In genomic region chrX:12587192-12587957, GRCm38 (mm10) we compare ENCODE assay signal across 8 mouse cellular contexts. TPM values are rescaled to one million over a fixed set of nuclear protein-coding genes. Genes with fewer than 3 reads are reported as not detected.
DNase-seq lines count a peak whose midpoint lies in the region; ATAC-seq and TF ChIP-seq lines count a peak whose summit lies in the region.

Gene Atp6ap2, plus strand, starts transcription at chrX:12587801.

- H3K4me1 ChIP-seq in embryonic facial prominence, embryonic 13.5 days: no peaks in the 10 kb centered on the region
- H3K4me1 ChIP-seq in kidney, adult 2 months (ENCODE audit: control insufficient read depth, insufficient read depth, low read length): peaks cover 8% of the 10 kb centered on the region; the same call in 1 of the 2 replicates
- peaks cover 4% of the 10 kb centered on the region; the same call in 1 of the 2 replicates for H3K4me1 ChIP-seq in limb, embryonic 12.5 days (replicated peaks)
- peaks cover 26% of the 10 kb centered on the region for H3K4me1 ChIP-seq in midbrain, embryonic 15.5 days
- H3K4me1 ChIP-seq in spleen, adult 2 months (ENCODE audit: control insufficient read depth, insufficient read depth, insufficient read length): peaks cover 3% of the 10 kb centered on the region; the same call in 1 of the 2 replicates

- peak within 1 kb of the TSS; percentile 79 for H3K27ac ChIP-seq in embryonic facial prominence, embryonic 13.5 days
- peak within 1 kb of the TSS; percentile 66; the same call in 1 of the 2 replicates for H3K27ac ChIP-seq in kidney, adult 2 months (ENCODE audit: insufficient read depth, low read depth, low read length)
- H3K27ac ChIP-seq in limb, embryonic 12.5 days: peak within 1 kb of the TSS; percentile 73
- H3K27ac ChIP-seq in midbrain, embryonic 15.5 days: peak within 1 kb of the TSS; percentile 89
- H3K27ac ChIP-seq in spleen, adult 2 months (ENCODE audit: insufficient read depth, low read length): peak within 1 kb of the TSS; percentile 87

- no peaks in the 10 kb centered on the region for H3K36me3 ChIP-seq in embryonic facial prominence, embryonic 13.5 days
- no peaks in the 10 kb centered on the region for H3K36me3 ChIP-seq in kidney, adult 2 months (ENCODE audit: control insufficient read depth, insufficient read depth, low read length)
- no peaks in the 10 kb centered on the region for H3K36me3 ChIP-seq in limb, embryonic 12.5 days
- no peaks in the 10 kb centered on the region for H3K36me3 ChIP-seq in midbrain, embryonic 15.5 days (replicated peaks)
- H3K36me3 ChIP-seq in spleen, adult 2 months (ENCODE audit: control insufficient read depth, insufficient read depth, low read length): no peaks in the 10 kb centered on the region

- no peak for TF ChIP-seq POLR2A in kidney, adult 2 months (IDR thresholded peaks at IDR 0.05; ENCODE audit: low read depth, low read length)
- peak; percentile 69 for TF ChIP-seq POLR2A in spleen, adult 2 months (IDR thresholded peaks at IDR 0.05; ENCODE audit: low read depth, low read length)

- DNase-seq in 3134 (ENCODE audit: extremely low read depth, insufficient read length, low spot score): peak; percentile 93
- peak; percentile 91 for DNase-seq in adrenal gland, postnatal 36 days
- peak; percentile 95 to 96 for DNase-seq in heart, adult 18-20 months
- peak; percentile 97 for DNase-seq in kidney, adult 2 months
- DNase-seq in spleen, adult 2 months (ENCODE audit: low read depth in 1 of 2, low spot score in 2 of 2): peak; percentile 87 to 94

- H3K9me3 ChIP-seq in embryonic facial prominence, embryonic 13.5 days: no peaks in the 10 kb centered on the region
- H3K9me3 ChIP-seq in limb, embryonic 12.5 days: no peaks in the 10 kb centered on the region
- no peaks in the 10 kb centered on the region for H3K9me3 ChIP-seq in midbrain, embryonic 15.5 days

- no peak for TF ChIP-seq CTCF in kidney, adult 2 months (conservative IDR thresholded peaks at IDR 0.05; ENCODE audit: insufficient read depth, insufficient read length, low read depth, low read length)
- TF ChIP-seq CTCF in spleen, adult 2 months (IDR thresholded peaks at IDR 0.05; ENCODE audit: extremely low read depth, insufficient read depth, insufficient read length, insufficient replicate concordance): no peak

- peak; percentile 99 for ATAC-seq in embryonic facial prominence, embryonic 13.5 days (ENCODE audit: insufficient number of reproducible peaks, insufficient read depth, low FRiP score, low TSS enrichment, low read depth)
- peak; percentile 99 for ATAC-seq in limb, embryonic 12.5 days (ENCODE audit: insufficient number of reproducible peaks, insufficient read depth, low FRiP score, low TSS enrichment, low read depth)
- peak; percentile 100 for ATAC-seq in midbrain, embryonic 15.5 days (replicated peaks)

- peaks cover 15% of the 10 kb centered on the region for H3K27me3 ChIP-seq in embryonic facial prominence, embryonic 13.5 days
- no peaks in the 10 kb centered on the region for H3K27me3 ChIP-seq in kidney, adult 2 months (replicated peaks; ENCODE audit: control insufficient read depth, insufficient read depth, low read length)
- peaks cover 18% of the 10 kb centered on the region for H3K27me3 ChIP-seq in limb, embryonic 12.5 days
- H3K27me3 ChIP-seq in midbrain, embryonic 15.5 days (replicated peaks): no peaks in the 10 kb centered on the region
- no peaks in the 10 kb centered on the region for H3K27me3 ChIP-seq in spleen, adult 2 months (ENCODE audit: control insufficient read depth, insufficient read depth, low read length)

- H3K4me2 ChIP-seq in embryonic facial prominence, embryonic 13.5 days: peak within 1 kb of the TSS; percentile 55
- peak within 1 kb of the TSS; percentile 53 for H3K4me2 ChIP-seq in limb, embryonic 12.5 days
- peak within 1 kb of the TSS; percentile 44 for H3K4me2 ChIP-seq in midbrain, embryonic 15.5 days

- H3K4me3 ChIP-seq in embryonic facial prominence, embryonic 13.5 days: peak within 1 kb of the TSS; percentile 66
- H3K4me3 ChIP-seq in kidney, adult 2 months (ENCODE audit: insufficient read depth, low read depth, low read length): peak within 1 kb of the TSS; percentile 86
- peak within 1 kb of the TSS; percentile 67 for H3K4me3 ChIP-seq in limb, embryonic 12.5 days (replicated peaks)
- peak within 1 kb of the TSS; percentile 75 for H3K4me3 ChIP-seq in midbrain, embryonic 15.5 days
- H3K4me3 ChIP-seq in spleen, adult 2 months (ENCODE audit: extremely low read depth, insufficient read depth, insufficient read length): peak within 1 kb of the TSS; percentile 91

- WGBS in embryonic facial prominence, embryonic 13.5 days: 25% methylated on average over 49 of the region's 49 CpGs
- WGBS in kidney, adult 2 months: 1% methylated on average over 49 of the region's 49 CpGs
- 13% methylated on average over 49 of the region's 49 CpGs for WGBS in limb, embryonic 12.5 days
- WGBS in midbrain, embryonic 15.5 days: 23% methylated on average over 48 of the region's 49 CpGs
- WGBS in spleen, adult 2 months: 25% methylated on average over 49 of the region's 49 CpGs

- H3K9ac ChIP-seq in embryonic facial prominence, embryonic 13.5 days: peak within 1 kb of the TSS; percentile 81
- H3K9ac ChIP-seq in limb, embryonic 12.5 days (replicated peaks): peak within 1 kb of the TSS; percentile 75
- peak within 1 kb of the TSS; percentile 89 for H3K9ac ChIP-seq in midbrain, embryonic 15.5 days

RNA-seq across cellular contexts. Expression of gene Atp6ap2, which starts in this region (rescaled TPM):
- total RNA-seq in adrenal gland, postnatal 36 days (2021): 10 to 100 TPM; 59.9 to 63.8 TPM
- 63.0 and 69.7 TPM in 2 replicates for polyA plus RNA-seq in embryonic facial prominence, embryonic 13.5 days (2015; fragmentation: Nextera tagmentation; extraction: Ambion mirVana)
- total RNA-seq in heart, adult 18-20 months (2021): 10 to 100 TPM; 20.3 to 24.0 TPM
- polyA plus RNA-seq in kidney, adult 2 months (2012; rRNA removed): 30.8 and 41.4 TPM in 2 replicates
- 55.0 and 57.4 TPM in 2 replicates for polyA plus RNA-seq in limb, embryonic 12.5 days (2016; fragmentation: Nextera tagmentation; extraction: Ambion mirVana)
- polyA plus RNA-seq in midbrain, embryonic 15.5 days (2015; fragmentation: Nextera tagmentation; extraction: Ambion mirVana): 192 TPM in 2 replicates
- polyA plus RNA-seq in spleen, adult 2 months (2012; rRNA removed): 5.6 and 6.9 TPM in 2 replicates

Comparison
In these comparisons a context has a peak if more than half of its experiments do, and no peak if none do; other contexts are left out.
1. Peak in every context shown above with its lines: DNase-seq, ATAC-seq, H3K4me3 ChIP-seq and H3K27ac ChIP-seq.